Mouse (Mus musculus): ENCODE data around the gene Nlrc5. TPM values are rescaled to one million over a fixed set of nuclear protein-coding genes. Genes with fewer than 3 reads are reported as not detected.

The Nlrc5 gene
- polyA plus RNA-seq, 1 experiment: 0.82 TPM

DNA sequence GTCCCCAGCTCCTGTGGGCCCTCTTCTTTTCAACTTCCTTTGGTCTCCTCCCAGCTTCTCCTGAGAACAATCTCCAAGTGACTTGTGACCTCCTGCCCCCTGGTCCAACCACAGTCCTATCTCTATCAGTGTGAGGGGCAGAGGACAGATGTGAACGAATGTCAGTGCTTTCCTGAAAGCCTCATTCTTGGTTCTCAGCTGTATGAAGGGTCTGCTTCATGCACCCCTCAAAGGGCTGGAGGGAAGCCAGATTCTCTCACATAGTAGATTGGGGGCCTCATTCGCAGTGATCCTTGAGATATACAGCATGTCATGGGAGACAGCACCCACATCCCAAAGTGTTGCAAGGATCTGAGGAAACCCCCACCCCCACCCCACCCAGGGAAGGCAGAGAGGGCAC is 53.9 kb downstream of the Nlrc5 start:
- Histone ChIP-seq H3K27ac (ENCODE audit: insufficient read depth, low read length) (no peak overlapping the region), H3K9ac (ENCODE audit: low read depth, poor library complexity, severe bottlenecking) (no peak overlapping the region), H3K9me3 (replicated peaks; ENCODE audit: control insufficient read depth, insufficient read depth, low read length, poor library complexity, severe bottlenecking) (no peaks in the 10 kb centered on the region), H3K27me3 (ENCODE audit: control insufficient read depth, insufficient read depth, low read length, poor library complexity, severe bottlenecking) (no peaks in the 10 kb centered on the region), H3K4me1 (ENCODE audit: control insufficient read depth, insufficient read depth, low read length) (no peaks in the 10 kb centered on the region), H3K4me3 (ENCODE audit: low read depth, low read length) (no peak overlapping the region), H3K36me3 (ENCODE audit: control insufficient read depth, insufficient read depth, low read length, poor library complexity, severe bottlenecking) (no peaks in the 10 kb centered on the region)
- no peak for TF ChIP-seq EP300 (IDR thresholded peaks at IDR 0.05; ENCODE audit: insufficient read depth, low read depth, low read length)
- no peak for TF ChIP-seq CTCF (IDR thresholded peaks at IDR 0.05; ENCODE audit: low read depth, low read length)
- no peak for TF ChIP-seq POLR2A (IDR thresholded peaks at IDR 0.05; ENCODE audit: insufficient read depth, low read length)

DNA sequence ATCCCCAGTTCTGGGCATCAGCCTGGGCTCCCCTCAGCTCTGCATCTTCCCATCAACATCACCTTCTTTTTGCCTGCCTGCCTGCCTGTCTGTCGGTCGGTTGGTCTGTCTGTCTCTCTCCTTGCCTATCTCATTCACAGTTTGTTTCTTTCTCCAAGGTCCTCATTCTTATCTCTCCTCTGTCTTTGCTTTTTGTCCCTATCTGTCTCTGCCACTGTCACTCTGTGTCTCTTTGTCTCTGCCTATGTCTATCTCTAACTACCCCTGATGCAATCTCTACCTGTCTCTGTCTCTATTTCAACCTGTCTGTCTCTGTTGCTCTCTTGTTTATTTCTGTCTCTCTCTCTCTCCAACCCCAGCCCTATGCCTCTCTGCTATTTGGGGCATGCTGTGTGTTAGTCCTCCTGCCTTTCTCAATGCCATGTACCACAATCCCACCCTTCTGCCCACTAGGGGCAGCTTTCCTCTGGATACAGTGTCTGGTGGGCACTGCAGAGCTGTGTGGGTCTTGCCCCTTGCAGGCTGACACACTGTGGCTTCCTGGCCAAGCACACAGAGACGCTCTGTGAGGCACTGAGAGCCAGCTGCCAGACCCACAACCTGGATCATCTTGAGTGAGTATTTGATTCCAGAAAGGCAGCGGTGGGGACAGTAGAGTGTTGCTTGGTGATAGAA is 55.8 kb downstream of the Nlrc5 start:
- no peak for TF ChIP-seq CTCF (IDR thresholded peaks at IDR 0.05; ENCODE audit: low read depth, low read length)
- no peak for TF ChIP-seq EP300 (IDR thresholded peaks at IDR 0.05; ENCODE audit: insufficient read depth, low read depth, low read length)
- no peak for TF ChIP-seq POLR2A (IDR thresholded peaks at IDR 0.05; ENCODE audit: insufficient read depth, low read length)
- H3K4me1 ChIP-seq (ENCODE audit: control insufficient read depth, insufficient read depth, low read length): no peaks in the 10 kb centered on the region
- H3K27ac ChIP-seq (ENCODE audit: insufficient read depth, low read length): no peak overlapping the region

DNA sequence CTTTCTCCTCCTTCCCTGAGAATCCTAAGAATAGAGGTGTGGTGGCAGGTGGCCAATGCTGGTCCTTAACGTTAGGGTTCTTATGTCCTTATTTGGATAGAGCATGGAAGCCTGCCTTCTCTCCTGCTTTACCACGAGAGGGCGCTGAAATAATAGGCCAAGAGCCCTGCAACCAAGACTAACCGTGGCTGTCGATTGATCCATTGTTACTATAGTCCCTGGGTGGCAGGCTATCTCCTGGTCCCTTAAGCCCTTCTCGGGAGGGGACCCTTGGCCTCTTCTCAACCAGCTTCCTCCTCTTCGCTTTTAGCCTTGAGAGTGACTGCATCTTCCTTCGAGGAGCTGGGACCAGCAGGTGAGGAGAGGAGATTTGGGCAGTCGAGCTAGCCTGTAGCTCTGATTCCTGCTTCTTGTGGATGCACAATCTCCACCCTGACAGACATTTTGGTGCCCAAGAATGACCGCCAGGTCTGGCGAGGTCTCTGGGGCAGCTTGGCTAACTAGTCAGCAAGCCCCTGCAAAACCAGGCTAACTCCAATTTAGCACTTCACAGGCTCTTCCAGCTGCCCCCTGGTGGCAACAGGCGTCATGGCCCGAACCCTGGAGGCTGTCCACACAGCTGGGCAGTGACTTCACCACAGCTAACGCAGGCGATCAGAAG is 58.0 kb downstream of the Nlrc5 start:
- peak; percentile 77 for TF ChIP-seq CTCF (IDR thresholded peaks at IDR 0.05; ENCODE audit: low read depth, low read length)
- TF ChIP-seq POLR2A (IDR thresholded peaks at IDR 0.05; ENCODE audit: insufficient read depth, low read length): no peak
- TF ChIP-seq EP300 (IDR thresholded peaks at IDR 0.05; ENCODE audit: insufficient read depth, low read depth, low read length): no peak
- Histone ChIP-seq H3K9me3 (replicated peaks; ENCODE audit: control insufficient read depth, insufficient read depth, low read length, poor library complexity, severe bottlenecking) (no peaks in the 10 kb centered on the region), H3K27me3 (ENCODE audit: control insufficient read depth, insufficient read depth, low read length, poor library complexity, severe bottlenecking) (no peaks in the 10 kb centered on the region), H3K27ac (ENCODE audit: insufficient read depth, low read length) (no peak overlapping the region), H3K9ac (ENCODE audit: low read depth, poor library complexity, severe bottlenecking) (peak overlapping the region; percentile 10; the same call in 1 of the 2 replicates), H3K4me1 (ENCODE audit: control insufficient read depth, insufficient read depth, low read length) (no peaks in the 10 kb centered on the region), H3K4me3 (ENCODE audit: low read depth, low read length) (peak overlapping the region; percentile 26), H3K36me3 (ENCODE audit: control insufficient read depth, insufficient read depth, low read length, poor library complexity, severe bottlenecking) (no peaks in the 10 kb centered on the region)

More for the DNA sequence above, 55.8 kb downstream of the Nlrc5 start:
- no peaks in the 10 kb centered on the region for H3K27me3 ChIP-seq (ENCODE audit: control insufficient read depth, insufficient read depth, low read length, poor library complexity, severe bottlenecking)
- no peaks in the 10 kb centered on the region for H3K9me3 ChIP-seq (replicated peaks; ENCODE audit: control insufficient read depth, insufficient read depth, low read length, poor library complexity, severe bottlenecking)
- no peak overlapping the region for H3K4me3 ChIP-seq (ENCODE audit: low read depth, low read length)
- H3K9ac ChIP-seq (ENCODE audit: low read depth, poor library complexity, severe bottlenecking): no peak overlapping the region
- no peaks in the 10 kb centered on the region for H3K36me3 ChIP-seq (ENCODE audit: control insufficient read depth, insufficient read depth, low read length, poor library complexity, severe bottlenecking)

DNA sequence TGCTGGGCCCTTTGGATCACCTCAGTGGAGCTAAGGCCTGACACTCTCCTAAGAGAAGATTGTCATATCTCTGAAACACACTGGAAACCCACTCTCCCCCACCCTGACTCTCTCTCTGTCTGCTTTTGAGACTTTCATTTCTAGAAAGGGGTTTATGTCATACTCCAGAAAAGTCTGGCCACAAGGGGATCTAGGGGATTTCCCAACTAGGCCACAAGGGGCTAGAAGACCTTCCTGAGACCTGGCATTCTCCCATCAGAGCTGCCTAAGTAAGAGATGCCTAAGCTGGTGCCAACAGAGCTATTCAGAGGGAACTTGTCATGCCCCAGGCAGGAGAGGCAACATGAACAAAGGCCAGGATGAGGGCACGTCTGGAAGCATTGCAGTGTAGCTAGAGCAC is 59.1 kb downstream of the Nlrc5 start:
- H3K27me3 ChIP-seq (ENCODE audit: control insufficient read depth, insufficient read depth, low read length, poor library complexity, severe bottlenecking): no peaks in the 10 kb centered on the region
- H3K27ac ChIP-seq (ENCODE audit: insufficient read depth, low read length): no peak overlapping the region
- no peaks in the 10 kb centered on the region for H3K9me3 ChIP-seq (replicated peaks; ENCODE audit: control insufficient read depth, insufficient read depth, low read length, poor library complexity, severe bottlenecking)
- no peaks in the 10 kb centered on the region for H3K36me3 ChIP-seq (ENCODE audit: control insufficient read depth, insufficient read depth, low read length, poor library complexity, severe bottlenecking)
- no peaks in the 10 kb centered on the region for H3K4me1 ChIP-seq (ENCODE audit: control insufficient read depth, insufficient read depth, low read length)
- H3K9ac ChIP-seq (ENCODE audit: low read depth, poor library complexity, severe bottlenecking): no peak overlapping the region
- no peak for TF ChIP-seq EP300 (IDR thresholded peaks at IDR 0.05; ENCODE audit: insufficient read depth, low read depth, low read length)
- no peak for TF ChIP-seq CTCF (IDR thresholded peaks at IDR 0.05; ENCODE audit: low read depth, low read length)
- no peak for TF ChIP-seq POLR2A (IDR thresholded peaks at IDR 0.05; ENCODE audit: insufficient read depth, low read length)
- H3K4me3 ChIP-seq (ENCODE audit: low read depth, low read length): no peak overlapping the region

DNA sequence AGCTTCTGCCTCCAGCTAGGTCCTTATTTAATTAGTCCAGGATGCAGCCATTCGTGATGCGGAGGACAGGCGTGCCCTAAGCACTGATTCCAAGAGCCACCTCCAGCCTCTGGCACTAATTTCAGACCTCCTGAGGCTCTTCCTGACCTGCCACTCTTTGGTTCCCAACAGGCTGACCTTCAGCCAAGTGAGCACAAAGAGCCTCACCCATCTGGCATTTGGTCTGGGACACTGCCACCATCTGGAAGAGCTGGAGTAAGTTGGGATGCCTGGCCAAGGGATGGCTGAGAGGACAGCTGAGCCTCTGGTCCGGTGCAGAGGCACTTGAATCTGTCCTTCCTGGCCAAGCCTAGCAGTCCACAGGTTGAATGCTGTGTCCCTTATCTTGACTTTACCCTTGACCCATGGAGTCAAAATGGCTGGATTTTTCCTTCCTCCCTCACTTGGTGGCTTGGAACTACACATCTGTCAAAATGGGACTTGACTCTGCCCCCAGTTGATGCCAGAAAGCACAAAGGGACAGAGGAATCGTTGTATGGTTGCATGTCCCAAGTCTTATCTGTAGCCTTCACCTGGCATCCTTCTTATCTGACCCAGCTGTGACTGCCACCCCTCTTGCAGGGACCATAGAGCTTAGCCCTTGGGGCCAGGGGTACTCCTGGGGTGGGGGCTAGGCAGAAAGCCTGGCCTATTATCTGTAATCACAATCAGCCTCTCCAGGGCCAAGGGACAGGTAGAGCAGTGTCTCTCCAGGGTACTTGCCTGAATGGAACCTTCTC is 81.5 kb downstream of the Nlrc5 start:
- no peaks in the 10 kb centered on the region for H3K4me1 ChIP-seq (ENCODE audit: control insufficient read depth, insufficient read depth, low read length)
- H3K27ac ChIP-seq (ENCODE audit: insufficient read depth, low read length): no peak overlapping the region
- H3K4me3 ChIP-seq (ENCODE audit: low read depth, low read length): no peak overlapping the region
- H3K36me3 ChIP-seq (ENCODE audit: control insufficient read depth, insufficient read depth, low read length, poor library complexity, severe bottlenecking): no peaks in the 10 kb centered on the region
- no peaks in the 10 kb centered on the region for H3K27me3 ChIP-seq (ENCODE audit: control insufficient read depth, insufficient read depth, low read length, poor library complexity, severe bottlenecking)
- no peak overlapping the region for H3K9ac ChIP-seq (ENCODE audit: low read depth, poor library complexity, severe bottlenecking)
- no peaks in the 10 kb centered on the region for H3K9me3 ChIP-seq (replicated peaks; ENCODE audit: control insufficient read depth, insufficient read depth, low read length, poor library complexity, severe bottlenecking)
- TF ChIP-seq EP300 (IDR thresholded peaks at IDR 0.05; ENCODE audit: insufficient read depth, low read depth, low read length): no peak
- TF ChIP-seq POLR2A (IDR thresholded peaks at IDR 0.05; ENCODE audit: insufficient read depth, low read length): no peak
- no peak for TF ChIP-seq CTCF (IDR thresholded peaks at IDR 0.05; ENCODE audit: low read depth, low read length)
